Mouse (Mus musculus) embryonic facial prominence, embryonic 10.5 days (tissue): ENCODE measurements around the gene Ddx23. TPM values are rescaled to one million over a fixed set of nuclear protein-coding genes. Genes with fewer than 3 reads are reported as not detected.
A peak's percentile ranks its signal among the peaks of the same experiment; 100 is the strongest.

ENCODE experiments used
- DNase-seq: peaks from one replicate; pipeline ENCODE4 v3.0.0-alpha.2; 2017; ENCODE audit warnings: low spot score
- H3K27ac ChIP-seq: fragments of 300-500 bp; sonication (generic); replicated peaks from 2 replicates; pipeline ENCODE4 v1.5.1; 2016; ENCODE audit warnings: mild to moderate bottlenecking
- H3K27me3 ChIP-seq: fragments of 300-500 bp; sonication (generic); replicated peaks from 2 replicates; pipeline ENCODE4 v1.6.1; 2016; ENCODE audit warnings: low read depth, mild to moderate bottlenecking; ENCODE audit not compliant: poor library complexity, severe bottlenecking
- H3K36me3 ChIP-seq: fragments of 300-500 bp; sonication (generic); replicated peaks from 2 replicates; pipeline ENCODE4 v1.6.1; 2016; ENCODE audit warnings: mild to moderate bottlenecking, moderate library complexity
- H3K4me1 ChIP-seq: fragments of 300-500 bp; sonication (generic); 2 replicates; pipeline ENCODE4 v1.6.1; 2016
- H3K4me3 ChIP-seq: fragments of 300-500 bp; sonication (generic); 2 replicates; pipeline ENCODE4 v1.5.1; 2016; ENCODE audit warnings: mild to moderate bottlenecking, moderate library complexity
- H3K9me3 ChIP-seq: fragments of 300-500 bp; sonication (generic); 2 replicates; pipeline ENCODE4 v1.6.1; 2016; ENCODE audit warnings: mild to moderate bottlenecking
- WGBS: fragments of 180-500 bp; shearing (Covaris S2); methylation state at CpG from one replicate; pipeline ENCODE4 v1.1.7; 2016; 5-methylcytosine and 5-hydroxymethylcytosine counted together
- polyA plus RNA-seq: library from polyadenylated mRNA; unstranded; fragments of >200 nt; fragmentation: Nextera tagmentation; extraction: Ambion mirVana; gene quantifications from 2 replicates; pipeline ENCODE4 v1.2.1, GENCODE M21; 2016

Ddx23 gene
- polyA plus RNA-seq, 1 experiment from 2014 or later: 31.2 TPM

GRCm38 (mm10) chr15:98664042-98664907, 1.6 kb upstream of the Ddx23 start:
- no peak overlapping the region for H3K27ac ChIP-seq
- WGBS: 80% methylated on average over 11 of the region's 11 CpGs
- DNase-seq: no peak
- no peaks in the 10 kb centered on the region for H3K9me3 ChIP-seq
- H3K27me3 ChIP-seq: no peaks in the 10 kb centered on the region
- no peak overlapping the region for H3K4me3 ChIP-seq
- peaks cover 17% of the 10 kb centered on the region for H3K36me3 ChIP-seq
- peaks cover 14% of the 10 kb centered on the region for H3K4me1 ChIP-seq

DNA sequence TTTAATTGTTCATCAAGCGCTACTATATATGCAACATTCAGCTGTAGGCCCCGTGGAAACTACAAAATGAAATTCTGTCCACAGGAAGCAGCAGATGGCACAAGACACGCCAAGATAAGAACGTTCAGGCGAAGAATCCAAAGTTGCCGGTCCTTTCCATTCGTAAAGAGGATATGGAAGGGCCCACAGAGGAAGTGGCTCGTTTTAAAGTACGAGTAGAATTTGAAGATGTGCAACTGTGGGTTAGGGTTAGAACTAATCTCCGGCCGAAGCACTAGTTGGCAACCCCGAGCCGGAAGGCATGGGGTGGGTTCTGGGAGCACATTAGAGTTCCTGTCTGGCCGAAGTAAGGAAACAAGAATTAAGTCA, 512 bp downstream of the Ddx23 start:
- DNase-seq: no peak
- Histone ChIP-seq H3K36me3 (peaks cover 38% of the 10 kb centered on the region), H3K9me3 (no peaks in the 10 kb centered on the region), H3K4me3 (peak overlapping the region; percentile 93), H3K27me3 (no peaks in the 10 kb centered on the region), H3K4me1 (peaks cover 14% of the 10 kb centered on the region), H3K27ac (peak overlapping the region; percentile 98)
- WGBS: 2% methylated on average over 14 of the region's 14 CpGs

- Histone ChIP-seq H3K4me3 (no peak overlapping the region), H3K9me3 (no peaks in the 10 kb centered on the region), H3K4me1 (peaks cover 12% of the 10 kb centered on the region), H3K27me3 (no peaks in the 10 kb centered on the region), H3K36me3 (peaks cover 88% of the 10 kb centered on the region), H3K27ac (no peak overlapping the region)
- no peak for DNase-seq
- WGBS: 87% methylated on average over 15 of the region's 15 CpGs
Observed at GRCm38 (mm10) chr15:98656982-98657751, 5.5 kb downstream of the Ddx23 start.

DNA sequence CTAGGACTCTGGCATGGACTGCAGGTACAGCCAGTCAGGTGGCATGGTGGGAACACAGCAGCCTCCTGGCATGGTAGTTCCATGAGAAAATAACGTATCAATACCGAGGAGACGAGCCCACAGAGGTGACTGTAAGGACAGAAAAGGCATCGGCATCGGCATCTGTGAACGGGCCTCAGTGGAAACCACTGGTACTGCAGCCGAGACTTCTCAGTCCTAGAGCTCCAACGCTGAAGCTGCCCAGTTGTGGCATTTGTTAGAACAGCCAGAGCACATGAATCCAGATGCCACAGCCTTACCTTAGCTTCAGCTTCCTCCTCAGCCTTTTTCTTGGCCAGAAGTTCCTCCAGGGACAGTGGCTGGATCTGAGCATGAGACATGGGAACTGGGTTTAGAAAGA, 10.5 kb downstream of the Ddx23 start:
- Histone ChIP-seq H3K4me3 (no peak overlapping the region), H3K27me3 (no peaks in the 10 kb centered on the region), H3K9me3 (no peaks in the 10 kb centered on the region), H3K27ac (no peak overlapping the region), H3K36me3 (peaks cover 100% of the 10 kb centered on the region), H3K4me1 (no peaks in the 10 kb centered on the region)
- DNase-seq: no peak
- WGBS: 90% methylated on average over 8 of the region's 8 CpGs

DNA sequence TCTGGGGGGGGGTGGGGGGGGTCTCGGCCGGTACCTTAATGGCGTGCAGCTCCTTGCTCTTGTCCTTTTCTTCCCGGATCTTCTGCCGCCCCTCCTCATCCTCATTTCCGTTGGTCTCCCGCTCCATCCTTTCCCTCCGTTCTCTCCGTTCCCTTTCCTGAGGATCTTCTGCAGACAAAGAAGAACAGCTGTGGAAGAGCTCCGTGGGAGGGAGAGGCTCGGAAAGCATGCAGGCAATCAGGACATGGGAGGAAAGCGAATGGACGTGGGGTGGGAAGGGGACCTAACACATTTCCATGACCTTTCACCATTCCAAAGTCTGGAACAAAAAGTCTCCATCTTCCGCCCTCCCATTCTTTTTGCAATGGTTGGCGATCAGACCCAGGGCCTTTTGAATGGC, 11.3 kb downstream of the Ddx23 start:
- Histone ChIP-seq H3K27me3 (no peaks in the 10 kb centered on the region), H3K4me3 (no peak overlapping the region), H3K4me1 (no peaks in the 10 kb centered on the region), H3K9me3 (no peaks in the 10 kb centered on the region), H3K36me3 (peaks cover 100% of the 10 kb centered on the region), H3K27ac (no peak overlapping the region)
- WGBS: 92% methylated on average over 15 of the region's 15 CpGs
- no peak for DNase-seq

DNA sequence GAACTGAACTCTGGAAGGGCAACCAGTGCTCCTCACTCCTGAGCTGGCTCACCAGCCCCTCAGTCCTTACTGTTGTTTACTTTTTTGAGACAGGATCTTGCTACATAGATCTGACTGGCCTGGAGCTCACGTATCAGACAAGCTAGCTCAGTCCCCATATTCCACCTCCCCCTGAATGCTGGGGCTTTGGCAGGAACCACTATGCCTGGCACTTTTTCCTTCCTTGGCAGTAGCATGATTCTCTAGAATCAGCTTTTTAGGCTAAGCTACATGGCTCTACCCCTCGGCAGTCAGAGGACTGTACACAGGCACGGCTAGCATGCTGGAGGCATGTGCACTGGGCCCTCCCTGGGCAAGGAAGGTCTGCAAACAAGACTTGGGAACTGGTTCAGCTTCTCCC, 14.6 kb downstream of the Ddx23 start:
- Histone ChIP-seq H3K4me1 (no peaks in the 10 kb centered on the region), H3K4me3 (no peak overlapping the region), H3K36me3 (peaks cover 100% of the 10 kb centered on the region), H3K27ac (no peak overlapping the region), H3K9me3 (no peaks in the 10 kb centered on the region), H3K27me3 (no peaks in the 10 kb centered on the region)
- WGBS: 94% methylated on average over 3 of the region's 3 CpGs
- DNase-seq: no peak

- WGBS: 93% methylated on average over 10 of the region's 10 CpGs
- H3K4me1 ChIP-seq: no peaks in the 10 kb centered on the region
- H3K27me3 ChIP-seq: no peaks in the 10 kb centered on the region
- H3K36me3 ChIP-seq: peaks cover 100% of the 10 kb centered on the region
- no peak for DNase-seq
- H3K9me3 ChIP-seq: no peaks in the 10 kb centered on the region
- no peak overlapping the region for H3K27ac ChIP-seq
- no peak overlapping the region for H3K4me3 ChIP-seq
Observed at GRCm38 (mm10) chr15:98647308-98647707, 15.4 kb downstream of the Ddx23 start.

GRCm38 (mm10) chr15:98646737-98647136, 16.0 kb downstream of the Ddx23 start:
- no peak overlapping the region for H3K4me3 ChIP-seq
- H3K9me3 ChIP-seq: no peaks in the 10 kb centered on the region
- no peaks in the 10 kb centered on the region for H3K4me1 ChIP-seq
- no peak overlapping the region for H3K27ac ChIP-seq
- no peak for DNase-seq
- peaks cover 100% of the 10 kb centered on the region for H3K36me3 ChIP-seq
- WGBS: 88% methylated on average over 8 of the region's 8 CpGs
- no peaks in the 10 kb centered on the region for H3K27me3 ChIP-seq

GRCm38 (mm10) chr15:98645057-98646026, 17.4 kb downstream of the Ddx23 start:
- DNase-seq: no peak
- no peak overlapping the region for H3K27ac ChIP-seq
- 92% methylated on average over 24 of the region's 24 CpGs for WGBS
- no peaks in the 10 kb centered on the region for H3K9me3 ChIP-seq
- H3K4me1 ChIP-seq: peaks cover under 1% of the 10 kb centered on the region; the same call in 1 of the 2 replicates
- H3K27me3 ChIP-seq: no peaks in the 10 kb centered on the region
- 0 out of 2 replicates have a peak overlapping the region, but pooled peaks have one; percentile 2 for H3K4me3 ChIP-seq
- peaks cover 100% of the 10 kb centered on the region for H3K36me3 ChIP-seq

DNA sequence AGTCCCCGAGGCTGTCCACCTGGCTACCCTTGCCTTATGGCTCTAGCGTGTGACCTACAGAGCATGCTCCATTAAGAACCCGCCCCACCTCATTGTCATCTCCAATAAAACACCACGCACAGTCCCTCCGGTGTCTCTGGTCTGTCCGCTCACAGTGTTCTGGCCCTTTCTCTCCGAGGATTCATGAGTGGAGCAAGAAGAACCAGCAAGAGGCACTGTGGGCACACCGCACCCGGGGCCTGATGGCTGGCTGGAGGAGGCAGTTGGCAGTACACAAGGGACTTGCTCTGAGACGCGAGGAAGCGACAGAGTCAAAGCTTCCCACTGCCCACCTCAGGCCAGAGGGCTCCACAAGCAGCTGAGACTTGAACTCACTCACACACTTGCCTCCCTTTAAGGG, 18.3 kb downstream of the Ddx23 start:
- Histone ChIP-seq H3K4me1 (peaks cover 10% of the 10 kb centered on the region; the same call in 1 of the 2 replicates), H3K9me3 (no peaks in the 10 kb centered on the region), H3K36me3 (peaks cover 100% of the 10 kb centered on the region), H3K27me3 (no peaks in the 10 kb centered on the region), H3K4me3 (no peak overlapping the region), H3K27ac (no peak overlapping the region)
- no peak for DNase-seq
- WGBS: 91% methylated on average over 12 of the region's 12 CpGs

- H3K9me3 ChIP-seq: no peaks in the 10 kb centered on the region
- peaks cover 28% of the 10 kb centered on the region for H3K27me3 ChIP-seq
- 32% methylated on average over 8 of the region's 8 CpGs for WGBS
- H3K4me3 ChIP-seq: no peak overlapping the region
- peaks cover 65% of the 10 kb centered on the region for H3K36me3 ChIP-seq
- peaks cover 33% of the 10 kb centered on the region for H3K4me1 ChIP-seq
- DNase-seq: peak; percentile 33
- H3K27ac ChIP-seq: no peak overlapping the region
Observed at GRCm38 (mm10) chr15:98640157-98640556, 22.5 kb downstream of the Ddx23 start.

GRCm38 (mm10) chr15:98637155-98637554, 25.5 kb downstream of the Ddx23 start:
- no peak for DNase-seq
- Histone ChIP-seq H3K27me3 (peaks cover 54% of the 10 kb centered on the region), H3K9me3 (no peaks in the 10 kb centered on the region), H3K27ac (no peak overlapping the region), H3K4me1 (peaks cover 62% of the 10 kb centered on the region), H3K4me3 (0 out of 2 replicates have a peak overlapping the region, but pooled peaks have one; percentile 89), H3K36me3 (peaks cover 35% of the 10 kb centered on the region)
- WGBS: 38% methylated on average over 3 of the region's 3 CpGs
